Mouse (Mus musculus) heart, postnatal 0 days (tissue): Measurements from ENCODE around the gene Macc1.

Experiments used
- CTCF ChIP-seq: IDR thresholded peaks from 2 replicates; pipeline ENCODE4 v1.5.1; 2016; ENCODE audit warnings: antibody characterized with exemption, control low read depth, low read depth
- EP300 ChIP-seq: IDR thresholded peaks from 2 replicates; pipeline ENCODE4 v1.6.1; 2016; ENCODE audit warnings: antibody characterized with exemption, low read depth

DNA sequence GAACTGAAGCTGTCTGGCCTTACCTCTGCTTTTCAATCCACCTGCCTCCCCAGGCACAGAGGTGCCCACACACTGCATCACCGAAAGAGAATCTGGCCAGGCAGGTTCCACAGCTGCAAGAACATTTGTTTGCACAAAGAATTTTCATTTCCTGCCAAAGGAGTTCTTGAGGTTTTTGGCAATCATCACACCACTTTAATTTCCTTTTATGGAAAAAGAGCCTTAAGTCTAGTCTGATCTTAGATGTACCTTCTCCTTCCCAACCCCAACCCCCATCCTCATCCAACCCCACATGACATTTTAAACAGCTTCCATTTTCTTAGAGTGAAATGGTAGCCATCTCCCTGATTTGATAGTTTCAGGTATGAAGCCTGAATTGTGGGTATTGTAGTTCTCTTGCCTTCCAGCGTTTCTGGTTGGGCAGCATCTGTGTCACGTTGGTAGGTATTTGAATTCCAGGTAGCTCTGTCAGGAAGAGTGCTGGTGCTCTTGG lies 76.2 kb downstream of the Macc1 start:
- TF ChIP-seq CTCF (no peak), EP300 (no peak)
